Mouse (Mus musculus) cerebellum, adult 11-12 months (tissue): ENCODE measurements around the gene Stx4a.
"Not testable (repeated sequence)": the region's sequence is repeated elsewhere in the genome, so short reads cannot be mapped to it uniquely, and the experiment has no call there.

Experiments
- DNase-seq: peaks from one replicate; pipeline ENCODE4 v3.0.0; 2022

The Stx4a gene

DNA sequence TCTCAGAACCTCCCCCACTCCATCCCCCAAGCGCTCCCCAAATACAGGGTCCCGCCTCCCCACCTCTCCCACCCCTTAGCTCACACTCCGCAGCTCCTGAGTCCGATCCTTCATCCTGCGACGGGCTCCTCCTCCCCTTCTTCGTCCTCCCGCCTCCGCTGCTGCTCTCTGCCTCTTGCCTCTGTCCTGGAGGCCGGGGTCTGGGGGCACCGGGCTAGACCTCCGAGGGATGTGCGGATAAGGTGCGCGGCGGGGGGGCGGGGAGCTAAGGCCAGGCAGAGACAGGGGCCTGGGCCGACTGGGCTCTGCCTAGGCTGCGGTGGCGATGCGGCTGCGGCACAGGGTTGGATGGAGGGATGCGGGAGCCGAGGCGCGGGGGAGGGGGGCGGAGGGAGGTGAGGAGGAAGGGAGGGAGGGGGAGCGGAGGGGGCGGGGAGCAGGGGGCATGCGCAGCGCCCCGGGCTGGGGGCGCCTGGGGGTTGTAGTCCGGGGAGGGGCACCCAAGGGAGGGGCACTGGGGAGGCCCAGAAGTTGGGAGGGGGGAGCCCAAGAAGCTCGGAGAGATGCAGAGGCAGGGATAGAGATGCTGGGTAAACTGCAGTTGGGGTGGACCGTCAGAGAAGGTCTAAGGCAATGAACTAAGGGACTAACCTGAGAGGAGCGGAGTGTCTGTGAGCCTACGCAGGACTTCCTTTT lies at the start of gene Stx4a, which contains the start of gene Stx1b:
Gene Stx4a, plus strand, starts transcription at position 119 of the 696 bp plus-strand sequence.
Gene Stx1b, minus strand, starts transcription at position 374 of the 696 bp plus-strand sequence.
- peak; percentile 83 for DNase-seq

- DNase-seq, result not testable (repeated sequence)
Measured at GRCm38 (mm10) chr7:127775837-127776236, 48.3 kb upstream of the Stx4a start.

- DNase-seq, result peak; percentile 90
Measured at GRCm38 (mm10) chr7:127776426-127776825, 47.7 kb upstream of the Stx4a start, which contains the start of gene Setd1a. Gene Setd1a, plus strand, starts transcription at chr7:127776670.

GRCm38 (mm10) chr7:127776878-127777473 lies 47.1 kb upstream of the Stx4a start:
- DNase-seq, result peak; percentile 97

DNA sequence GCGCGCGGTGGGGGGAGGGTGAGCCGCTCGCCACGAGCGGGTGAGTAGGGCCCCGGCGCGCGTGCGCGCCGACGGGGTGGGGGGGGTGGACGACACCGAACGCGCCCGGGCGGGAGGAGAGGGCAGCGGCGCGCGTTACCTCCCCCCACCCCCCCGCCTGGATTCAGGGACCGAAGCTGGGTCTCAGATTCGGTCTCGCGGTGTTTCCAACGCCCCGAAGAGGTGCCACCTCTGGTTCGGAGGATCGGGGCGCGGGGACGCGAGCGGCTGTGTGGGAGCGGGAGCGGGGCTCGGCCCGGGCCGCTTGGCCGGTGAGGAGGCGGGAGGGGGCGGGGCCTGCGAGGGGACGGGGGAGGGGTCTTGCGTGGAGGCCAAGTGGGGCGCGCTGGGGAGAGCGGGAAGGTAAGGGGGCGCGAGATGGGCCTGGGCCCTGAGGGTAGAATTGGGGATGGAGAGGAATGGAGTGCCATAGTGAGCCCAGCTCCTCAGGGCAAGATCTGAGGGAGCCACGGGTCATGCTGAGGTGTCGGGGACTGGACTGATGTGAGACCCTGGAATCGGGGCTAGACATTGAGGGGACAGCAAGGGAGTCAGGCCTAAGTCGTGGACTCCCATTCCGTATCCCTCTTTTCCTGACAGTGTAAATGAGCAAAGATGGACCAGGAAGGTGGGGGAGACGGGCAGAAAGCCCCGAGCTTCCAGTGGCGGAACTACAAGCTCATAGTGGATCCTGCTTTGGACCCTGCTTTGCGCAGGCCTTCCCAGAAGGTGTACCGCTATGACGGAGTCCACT lies 46.4 kb upstream of the Stx4a start:
- DNase-seq, result peak; percentile 74

GRCm38 (mm10) chr7:127778350-127778749 lies 45.7 kb upstream of the Stx4a start:
- peak; percentile 55 for DNase-seq

GRCm38 (mm10) chr7:127785308-127785707 lies 38.8 kb upstream of the Stx4a start, which contains the start of gene Gm49388:
Gene Gm49388, plus strand, starts transcription at chr7:127785608.
- DNase-seq, result no peak

DNA sequence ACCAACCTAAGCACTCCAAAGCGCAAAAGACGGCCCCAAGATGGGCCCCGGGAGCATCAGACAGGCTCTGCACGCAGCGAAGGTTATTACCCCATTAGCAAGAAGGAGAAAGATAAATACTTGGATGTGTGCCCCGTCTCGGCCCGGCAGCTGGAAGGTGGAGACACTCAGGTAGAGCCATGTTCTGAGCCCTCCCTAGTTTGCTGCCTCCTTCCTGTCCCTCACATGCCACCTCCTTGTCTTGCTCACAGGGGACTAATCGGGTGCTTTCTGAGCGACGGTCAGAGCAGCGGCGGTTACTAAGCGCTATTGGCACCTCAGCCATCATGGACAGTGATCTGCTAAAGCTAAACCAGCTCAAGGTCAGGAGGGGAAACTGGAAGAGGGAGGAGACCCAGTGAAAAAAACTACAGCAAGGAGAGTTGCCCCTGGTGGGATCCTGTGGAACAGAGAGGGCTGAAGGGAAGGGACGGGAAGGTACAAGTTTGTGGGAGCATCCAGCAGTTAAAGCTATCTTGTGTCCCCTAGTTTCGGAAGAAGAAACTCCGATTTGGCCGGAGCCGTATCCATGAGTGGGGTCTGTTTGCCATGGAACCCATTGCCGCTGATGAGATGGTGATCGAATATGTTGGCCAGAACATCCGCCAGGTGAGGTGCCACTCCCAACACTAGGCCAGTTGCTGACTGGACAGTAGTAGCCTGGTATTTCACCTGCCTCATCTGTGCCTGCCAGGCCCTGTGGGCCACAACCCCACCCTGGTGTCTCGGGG lies 26.8 kb upstream of the Stx4a start:
- peak; percentile 60 for DNase-seq

DNA sequence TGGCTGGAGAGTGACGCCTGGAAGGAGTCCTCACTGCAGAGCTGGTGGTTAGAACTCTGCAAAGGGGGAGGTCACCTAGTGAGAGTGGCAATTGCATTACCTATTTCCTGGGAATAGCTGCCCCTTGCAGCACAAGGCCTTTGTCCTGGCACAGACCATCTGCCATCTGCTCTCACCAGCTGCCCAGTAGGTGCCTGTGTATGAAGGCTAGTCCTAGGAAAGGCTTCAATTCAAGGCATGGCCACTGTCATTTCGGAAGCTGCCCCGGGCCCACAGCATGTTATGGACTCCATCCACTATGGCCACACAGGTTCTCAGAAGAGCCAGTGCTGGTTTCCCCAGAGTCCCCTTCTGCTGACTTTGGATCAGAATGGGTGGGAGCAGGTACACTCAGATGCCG lies 25.5 kb upstream of the Stx4a start:
- peak; percentile 97 for DNase-seq

GRCm38 (mm10) chr7:127799211-127799610 lies 24.9 kb upstream of the Stx4a start:
- no peak for DNase-seq

DNA sequence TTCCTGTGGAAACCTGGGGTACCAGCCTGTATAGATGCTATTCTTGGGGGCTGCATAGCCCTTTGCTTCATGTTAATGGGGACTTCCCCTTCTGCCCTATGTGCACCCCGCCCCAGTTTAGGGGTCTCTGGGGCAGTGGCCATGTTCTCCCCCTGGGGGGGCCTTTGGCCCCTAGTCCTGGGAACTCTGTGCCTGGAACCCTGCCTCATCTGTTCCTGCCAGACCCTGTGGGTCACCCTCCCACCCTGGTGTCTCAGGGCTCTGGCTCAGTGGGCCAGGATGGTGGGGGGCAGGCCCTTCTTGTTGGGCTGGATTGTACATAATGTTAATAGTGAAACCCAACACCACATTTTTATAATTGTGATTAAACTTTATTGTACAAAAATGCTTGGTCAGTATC lies 24.4 kb upstream of the Stx4a start:
- DNase-seq, result peak; percentile 72

GRCm38 (mm10) chr7:127800435-127801009 lies 23.6 kb upstream of the Stx4a start, which contains the start of gene Hsd3b7:
Gene Hsd3b7, plus strand, starts transcription at chr7:127800604.
- DNase-seq, result peak; percentile 90

DNA sequence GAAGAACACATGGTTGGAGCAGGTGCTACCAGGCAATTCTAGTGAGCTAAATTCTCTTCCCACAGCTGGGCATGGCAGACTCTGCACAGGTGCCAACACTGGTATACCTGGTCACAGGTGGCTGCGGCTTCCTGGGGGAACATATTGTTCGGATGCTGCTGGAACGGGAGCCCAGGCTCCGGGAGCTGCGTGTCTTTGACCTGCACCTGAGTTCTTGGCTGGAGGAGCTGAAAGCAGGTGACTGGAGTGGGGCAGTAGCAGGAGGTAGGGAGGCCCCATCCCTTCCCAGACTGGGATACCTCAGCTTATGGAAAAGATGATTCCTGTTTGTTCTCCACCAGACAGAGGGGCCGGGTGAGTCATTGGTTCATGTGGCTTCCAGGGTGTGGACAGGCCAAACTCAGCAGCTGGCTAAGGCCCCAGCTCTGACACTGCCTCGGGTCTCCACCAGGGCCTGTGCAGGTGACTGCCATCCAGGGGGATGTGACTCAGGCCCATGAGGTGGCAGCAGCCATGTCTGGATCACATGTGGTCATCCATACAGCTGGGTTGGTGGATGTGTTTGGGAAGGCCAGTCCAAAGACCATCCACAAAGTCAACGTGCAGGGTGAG lies 23.0 kb upstream of the Stx4a start:
- peak; percentile 75 for DNase-seq

DNA sequence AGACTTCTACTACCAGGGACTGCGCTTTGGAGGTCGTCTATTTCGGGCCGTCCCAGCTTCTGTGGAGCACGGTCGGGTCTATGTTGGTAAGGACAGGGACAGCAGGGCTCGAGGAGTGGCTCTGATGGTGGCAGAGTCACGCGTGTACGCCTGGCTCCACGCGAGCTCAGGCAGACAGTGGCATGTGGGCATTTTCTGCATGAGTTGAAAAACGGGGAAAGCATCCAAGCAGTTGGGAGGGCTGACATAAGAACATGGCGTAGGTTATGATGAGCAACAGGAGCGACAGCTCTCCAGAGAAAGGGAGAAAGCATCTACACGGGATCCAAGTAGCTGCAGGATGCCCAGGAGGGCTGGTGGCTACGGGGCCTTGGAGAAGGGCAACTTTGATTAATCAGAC lies 21.8 kb upstream of the Stx4a start:
- peak; percentile 90 for DNase-seq

DNA sequence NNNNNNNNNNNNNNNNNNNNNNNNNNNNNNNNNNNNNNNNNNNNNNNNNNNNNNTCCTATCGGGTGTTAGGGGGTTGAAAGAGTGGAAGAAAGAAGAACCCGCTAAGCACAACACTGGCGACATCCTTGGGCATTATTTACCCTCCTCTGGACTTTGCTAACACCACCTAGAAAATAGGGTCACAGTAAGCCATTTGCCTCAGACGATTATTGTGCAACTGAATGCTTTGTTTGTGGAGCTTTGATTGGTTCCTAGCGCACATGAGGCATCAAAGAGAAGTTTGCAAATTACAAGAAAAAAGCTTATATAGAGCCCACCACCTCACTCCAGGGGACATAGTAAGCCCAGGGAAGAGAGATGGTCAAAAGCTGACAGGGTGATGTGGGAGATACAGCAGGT lies 15.3 kb upstream of the Stx4a start:
- no peak for DNase-seq

DNA sequence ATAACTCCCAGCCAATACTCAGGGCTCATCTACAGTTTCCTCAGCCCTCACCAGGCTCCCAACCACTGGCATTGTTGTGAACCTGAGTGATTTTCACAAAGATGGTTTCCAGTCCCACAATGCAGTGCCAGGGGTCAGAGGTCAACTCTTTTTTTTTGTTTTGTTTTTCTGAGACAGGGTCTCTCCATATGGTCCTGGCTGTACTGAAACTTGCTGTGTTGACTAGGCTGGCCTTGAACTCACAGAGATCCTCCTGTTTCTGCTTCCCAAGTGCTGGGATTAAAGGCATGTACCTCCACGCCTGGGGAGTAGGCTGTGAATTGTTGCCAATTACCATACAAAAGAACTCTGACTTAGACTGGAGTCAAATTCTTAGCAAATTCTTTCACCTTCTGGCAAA lies 14.2 kb upstream of the Stx4a start:
- no peak for DNase-seq

DNA sequence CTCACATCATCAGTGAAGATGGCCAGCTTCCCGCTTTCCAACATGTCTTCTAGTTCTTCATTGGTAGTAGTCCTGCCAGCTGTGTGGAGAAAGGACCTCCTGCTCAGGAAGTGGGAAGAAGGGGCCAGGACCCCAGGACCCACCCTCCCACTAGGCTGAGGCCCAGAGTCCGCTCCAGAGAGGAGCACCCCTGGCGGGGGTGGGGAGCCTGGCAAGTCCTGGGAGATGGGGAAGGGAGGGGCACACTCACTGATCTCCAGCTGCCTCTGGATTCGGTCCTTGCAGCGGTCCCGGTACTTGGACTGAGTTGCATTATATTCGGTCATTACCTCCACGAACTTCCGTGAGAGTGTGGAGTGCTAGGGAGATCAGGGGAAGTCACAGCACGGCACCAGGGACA lies 13.4 kb upstream of the Stx4a start:
- no peak for DNase-seq

DNA sequence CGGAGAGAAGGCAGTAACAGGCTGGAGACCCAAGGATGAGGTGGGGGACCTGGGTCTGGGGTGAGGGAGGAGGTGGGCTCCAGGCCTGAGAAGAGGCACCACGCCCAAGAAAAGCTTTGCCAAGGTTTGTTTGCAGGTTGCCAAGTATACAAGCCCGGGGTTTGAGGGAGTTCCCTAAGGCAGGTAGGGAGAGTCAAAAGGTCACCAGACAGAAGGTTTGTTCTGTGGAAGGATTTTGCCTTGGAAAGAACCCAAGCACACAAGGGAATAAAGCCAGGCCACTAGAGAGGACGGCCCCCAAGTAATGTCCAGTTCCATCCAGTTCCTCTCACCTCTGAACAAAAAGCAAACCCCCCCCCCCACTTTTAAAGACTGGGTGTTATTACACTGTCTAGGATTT lies 12.9 kb upstream of the Stx4a start:
- DNase-seq, result peak; percentile 45

GRCm38 (mm10) chr7:127812292-127812691 lies 11.8 kb upstream of the Stx4a start:
- peak; percentile 64 for DNase-seq

GRCm38 (mm10) chr7:127813821-127814220 lies 10.3 kb upstream of the Stx4a start:
- no peak for DNase-seq

- peak; percentile 97 for DNase-seq
Measured at GRCm38 (mm10) chr7:127814241-127814921, 9.7 kb upstream of the Stx4a start.
